Mouse (Mus musculus) hindbrain, embryonic 10.5 days (tissue): ENCODE data around the gene Clps. TPM values are rescaled to one million over a fixed set of nuclear protein-coding genes. Genes with fewer than 3 reads are reported as not detected.

Experiments used
- DNase-seq: peaks from one replicate; pipeline ENCODE4 v3.0.0-alpha.2; 2017; ENCODE audit warnings: low spot score
- H3K27ac ChIP-seq: fragments of 300-500 bp; sonication (generic); 2 replicates; pipeline ENCODE4 v1.5.1; 2016; ENCODE audit warnings: mild to moderate bottlenecking, moderate library complexity
- H3K27me3 ChIP-seq: fragments of 300-500 bp; sonication (generic); 2 replicates; pipeline ENCODE4 v1.6.1; 2016; ENCODE audit warnings: mild to moderate bottlenecking; ENCODE audit not compliant: poor library complexity, insufficient read depth, severe bottlenecking
- H3K36me3 ChIP-seq: fragments of 300-500 bp; sonication (generic); 2 replicates; pipeline ENCODE4 v1.6.1; 2016; ENCODE audit warnings: mild to moderate bottlenecking, moderate library complexity
- H3K4me1 ChIP-seq: fragments of 300-500 bp; sonication (generic); replicated peaks from 2 replicates; pipeline ENCODE4 v1.6.1; 2016; ENCODE audit warnings: mild to moderate bottlenecking
- H3K4me3 ChIP-seq: fragments of 300-500 bp; sonication (generic); 2 replicates; pipeline ENCODE4 v1.5.1; 2016; ENCODE audit warnings: mild to moderate bottlenecking, moderate library complexity
- H3K9me3 ChIP-seq: fragments of 300-500 bp; sonication (generic); 2 replicates; pipeline ENCODE4 v1.6.1; 2016; ENCODE audit warnings: mild to moderate bottlenecking, moderate library complexity
- WGBS: fragments of 180-500 bp; shearing (Covaris S2); methylation state at CpG from one replicate; pipeline ENCODE4 v1.1.7; 2016; 5-methylcytosine and 5-hydroxymethylcytosine counted together
- polyA plus RNA-seq: library from polyadenylated mRNA; unstranded; fragments of >200 nt; fragmentation: Nextera tagmentation; extraction: Ambion mirVana; gene quantifications from 2 replicates; pipeline ENCODE4 v1.2.1, GENCODE M21; 2016

The Clps gene
- polyA plus RNA-seq, 1 experiment from 2014 or later = not detected

DNA sequence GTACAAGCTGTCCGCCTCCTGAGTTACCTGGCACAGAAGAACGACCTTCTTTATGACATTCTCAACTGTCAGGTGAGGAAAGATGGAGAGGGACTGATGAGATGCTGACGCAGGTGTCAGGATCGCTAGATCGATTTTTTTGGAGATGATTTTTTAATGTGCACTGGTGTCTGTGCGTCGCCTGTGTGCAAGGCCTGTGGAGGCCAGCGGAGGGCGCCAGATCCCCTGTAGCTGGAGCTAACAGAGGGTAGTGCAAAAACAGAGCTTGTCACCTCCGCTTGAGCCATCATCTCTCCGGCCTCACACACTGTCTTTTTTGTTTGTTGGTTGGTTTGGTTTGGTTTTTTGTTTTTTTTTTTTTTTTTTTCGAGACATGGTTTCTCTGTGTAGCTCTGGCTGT lies 22.7 kb downstream of the Clps start:
- Histone ChIP-seq H3K27ac (no peak overlapping the region), H3K36me3 (no peaks in the 10 kb centered on the region), H3K27me3 (peaks cover 5% of the 10 kb centered on the region), H3K9me3 (peaks cover 35% of the 10 kb centered on the region), H3K4me1 (no peaks in the 10 kb centered on the region), H3K4me3 (no peak overlapping the region)
- no peak for DNase-seq
- WGBS = 45% methylated on average over 12 of the region's 12 CpGs

DNA sequence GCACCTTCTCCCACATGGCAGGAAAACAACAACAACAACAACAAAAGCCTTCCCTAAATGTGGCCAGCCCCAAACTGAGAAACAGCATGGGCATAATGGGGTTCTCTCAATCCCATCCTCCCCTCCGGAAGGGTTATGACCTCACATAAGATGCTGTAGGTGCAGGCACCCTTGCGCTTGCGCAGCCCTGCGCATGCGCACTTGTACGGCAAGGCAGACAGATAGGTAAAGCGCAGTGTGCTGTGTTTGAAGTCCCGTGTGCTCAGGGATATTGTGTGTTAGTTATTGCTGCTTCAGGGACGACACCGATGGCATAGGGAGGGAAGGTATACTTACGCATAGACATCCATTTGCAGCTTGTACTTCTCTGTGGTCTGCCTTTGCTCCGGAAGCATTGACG lies 27.2 kb downstream of the Clps start:
- Histone ChIP-seq H3K4me3 (no peak overlapping the region), H3K27me3 (peaks cover 23% of the 10 kb centered on the region), H3K9me3 (peaks cover 5% of the 10 kb centered on the region; the same call in 1 of the 2 replicates), H3K27ac (no peak overlapping the region), H3K4me1 (peaks cover 12% of the 10 kb centered on the region), H3K36me3 (no peaks in the 10 kb centered on the region)
- 89% methylated on average over 13 of the region's 13 CpGs for WGBS
- no peak for DNase-seq

DNA sequence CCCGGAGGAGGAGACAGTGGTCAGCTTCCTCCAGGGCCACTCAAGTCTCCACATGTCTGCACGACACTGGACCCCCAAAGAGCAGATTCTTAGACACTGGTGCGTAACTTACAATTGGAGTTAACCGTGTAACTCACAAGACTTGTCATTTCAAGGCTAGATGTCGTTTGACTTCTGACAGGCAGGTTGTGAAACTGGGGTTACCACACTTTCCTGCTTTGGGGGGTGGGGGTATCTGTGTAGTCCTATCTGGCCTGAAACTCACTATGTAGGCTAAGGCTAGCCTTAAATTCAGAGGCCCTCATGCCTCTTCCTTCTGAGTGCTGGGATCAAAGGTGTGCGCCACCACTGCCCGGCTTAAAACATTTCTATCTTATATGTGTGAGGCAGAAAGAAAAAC lies 28.0 kb downstream of the Clps start:
- Histone ChIP-seq H3K9me3 (peaks cover 2% of the 10 kb centered on the region; the same call in 1 of the 2 replicates), H3K27me3 (peaks cover 22% of the 10 kb centered on the region), H3K4me3 (no peak overlapping the region), H3K4me1 (peaks cover 15% of the 10 kb centered on the region), H3K36me3 (no peaks in the 10 kb centered on the region), H3K27ac (no peak overlapping the region)
- 88% methylated on average over 7 of the region's 7 CpGs for WGBS
- no peak for DNase-seq

DNA sequence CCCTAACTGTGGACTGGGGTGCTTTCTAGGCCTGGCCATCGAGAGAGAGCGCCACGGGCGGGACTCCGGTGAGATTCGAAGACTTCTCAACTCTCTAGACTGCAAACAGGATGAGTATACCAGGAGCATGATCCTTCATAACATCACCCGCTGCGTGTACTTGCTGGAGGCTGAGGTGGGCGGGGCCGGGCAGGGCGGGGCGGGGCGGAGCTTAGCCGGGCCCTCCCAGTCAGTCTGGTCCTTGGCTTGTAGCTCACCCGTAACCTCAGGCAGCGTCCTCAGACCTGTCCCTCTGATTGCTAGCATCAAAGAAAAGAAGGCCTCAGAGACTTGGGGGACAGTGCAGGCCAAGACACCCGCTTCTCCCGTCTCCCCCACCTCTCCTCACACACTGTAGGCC lies 28.6 kb downstream of the Clps start:
- Histone ChIP-seq H3K27me3 (peaks cover 18% of the 10 kb centered on the region), H3K9me3 (no peaks in the 10 kb centered on the region), H3K36me3 (no peaks in the 10 kb centered on the region), H3K4me1 (peaks cover 18% of the 10 kb centered on the region), H3K4me3 (peak overlapping the region; percentile 29), H3K27ac (no peak overlapping the region)
- WGBS = 13% methylated on average over 18 of the region's 18 CpGs
- DNase-seq = peak; percentile 62

DNA sequence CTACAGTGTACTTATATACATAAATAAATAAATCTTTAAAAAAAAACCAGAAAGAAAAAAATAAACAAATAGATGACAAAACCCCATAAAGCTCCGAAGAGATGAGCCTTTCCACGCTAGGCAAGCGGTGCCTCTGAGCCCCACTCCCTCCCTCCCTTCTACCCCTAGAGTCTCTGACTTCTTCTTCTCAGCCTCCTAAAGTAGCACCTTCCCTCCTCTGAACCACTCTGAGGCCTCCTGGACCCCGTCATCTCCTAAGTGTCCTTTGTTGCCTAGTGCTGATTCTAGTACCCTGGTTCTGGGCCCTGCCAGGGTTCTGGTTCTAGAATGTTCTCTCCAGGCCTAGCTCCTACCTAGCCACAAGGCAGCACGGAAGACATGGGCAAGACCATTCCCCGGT lies 30.1 kb downstream of the Clps start, which contains the start of gene Armc12:
Gene Armc12 (plus strand): TSS at position 301 of the 400 bp plus-strand sequence.
- WGBS = 88% methylated on average over 6 of the region's 6 CpGs
- no peak for DNase-seq

DNA sequence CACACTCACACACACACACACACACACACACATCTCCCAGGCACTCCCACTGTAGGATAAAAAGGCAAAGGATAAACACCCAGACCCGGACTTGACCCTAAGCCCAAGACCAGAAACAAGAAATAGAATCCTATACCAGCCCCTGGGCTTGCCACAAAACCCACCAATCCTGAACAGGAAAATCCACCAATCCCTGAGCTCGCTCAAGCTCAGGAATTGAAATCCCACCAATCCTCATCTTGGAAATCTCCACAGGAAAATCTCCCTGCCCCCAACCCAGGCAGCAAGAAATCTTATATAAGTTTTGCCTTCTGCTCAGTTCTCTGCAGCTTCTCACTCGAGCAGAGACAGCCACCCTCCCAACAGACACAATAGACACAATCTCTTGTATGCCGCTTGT lies 31.4 kb downstream of the Clps start:
- no peaks in the 10 kb centered on the region for H3K9me3 ChIP-seq
- WGBS = 71% methylated on average over 4 of the region's 4 CpGs
- H3K27me3 ChIP-seq = peaks cover 28% of the 10 kb centered on the region
- no peak overlapping the region for H3K4me3 ChIP-seq
- peaks cover 20% of the 10 kb centered on the region for H3K4me1 ChIP-seq
- no peaks in the 10 kb centered on the region for H3K36me3 ChIP-seq
- DNase-seq = no peak
- no peak overlapping the region for H3K27ac ChIP-seq

More for the DNA sequence above, 30.1 kb downstream of the Clps start, which contains the start of gene Armc12:
- Histone ChIP-seq H3K27me3 (peaks cover 18% of the 10 kb centered on the region), H3K9me3 (no peaks in the 10 kb centered on the region), H3K4me1 (peaks cover 18% of the 10 kb centered on the region), H3K27ac (no peak within 1 kb of the TSS), H3K4me3 (0 out of 2 replicates have a peak within 1 kb of the TSS, but pooled peaks have one; percentile 29), H3K36me3 (no peaks in the 10 kb centered on the region)

DNA sequence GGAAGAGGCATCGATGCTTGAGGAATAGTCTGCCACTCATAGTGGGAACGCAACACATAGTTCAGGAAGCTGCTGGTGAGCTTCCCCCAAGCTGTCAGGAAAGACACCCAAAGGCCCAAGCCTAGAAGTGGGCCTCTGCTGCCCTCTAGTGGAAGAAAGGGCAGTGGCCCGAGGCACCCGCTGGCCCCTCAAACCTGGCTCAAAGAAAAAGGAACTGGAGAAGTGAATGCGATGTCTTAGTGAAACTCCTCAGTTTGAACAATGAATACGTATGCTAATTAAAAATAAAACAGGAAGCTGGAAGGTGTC lies 32.6 kb downstream of the Clps start:
- no peaks in the 10 kb centered on the region for H3K36me3 ChIP-seq
- H3K4me3 ChIP-seq = no peak overlapping the region
- H3K4me1 ChIP-seq = peaks cover 31% of the 10 kb centered on the region
- peaks cover 39% of the 10 kb centered on the region for H3K27me3 ChIP-seq
- peak; percentile 84 for DNase-seq
- no peaks in the 10 kb centered on the region for H3K9me3 ChIP-seq
- 6% methylated on average over 6 of the region's 6 CpGs for WGBS
- no peak overlapping the region for H3K27ac ChIP-seq

DNA sequence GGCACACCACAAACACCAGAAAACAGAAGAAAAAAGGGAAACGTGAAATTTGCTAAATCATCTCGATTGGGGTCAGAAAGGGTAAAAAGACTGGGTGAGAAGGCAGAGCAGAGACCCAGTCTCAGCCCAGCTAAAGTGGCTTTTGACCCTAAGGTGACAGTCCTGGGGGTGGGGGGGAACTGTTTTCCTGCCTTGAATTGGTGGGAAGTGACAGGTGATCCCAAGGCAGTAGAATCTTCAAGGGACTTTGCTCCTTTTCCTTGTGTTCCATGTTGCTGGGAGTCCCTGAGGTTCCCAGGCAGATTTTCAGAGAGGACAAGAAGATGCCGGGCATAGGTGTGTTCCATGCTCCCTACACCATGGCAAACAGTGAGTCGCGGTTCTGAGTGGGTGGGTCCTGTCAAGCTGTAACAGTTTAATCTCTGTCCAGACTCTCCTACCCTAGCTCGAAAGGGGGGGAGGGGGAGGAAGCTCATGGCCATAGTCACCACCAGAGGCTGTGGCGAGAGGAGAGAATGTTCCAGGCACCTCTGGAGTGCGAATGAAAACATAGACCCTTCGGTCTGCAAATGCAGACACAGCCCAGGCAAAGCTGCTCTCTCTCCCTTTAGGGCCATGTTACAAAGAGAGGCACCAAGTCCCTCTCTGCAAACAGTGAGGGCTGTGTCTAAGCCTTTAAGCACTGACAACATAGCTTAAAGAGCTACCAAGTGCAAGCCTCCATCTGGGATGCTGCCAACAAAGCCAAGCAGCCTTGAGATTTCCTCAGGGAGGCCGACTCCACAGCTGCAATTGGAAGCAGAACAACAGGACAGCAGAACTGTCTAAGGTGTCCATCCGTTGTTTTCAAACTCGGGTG lies 33.2 kb downstream of the Clps start:
- H3K36me3 ChIP-seq = no peaks in the 10 kb centered on the region
- WGBS = 56% methylated on average over 12 of the region's 12 CpGs
- H3K27me3 ChIP-seq = peaks cover 39% of the 10 kb centered on the region
- no peaks in the 10 kb centered on the region for H3K9me3 ChIP-seq
- H3K4me1 ChIP-seq = peaks cover 37% of the 10 kb centered on the region
- no peak for DNase-seq
- H3K27ac ChIP-seq = no peak overlapping the region
- no peak overlapping the region for H3K4me3 ChIP-seq

DNA sequence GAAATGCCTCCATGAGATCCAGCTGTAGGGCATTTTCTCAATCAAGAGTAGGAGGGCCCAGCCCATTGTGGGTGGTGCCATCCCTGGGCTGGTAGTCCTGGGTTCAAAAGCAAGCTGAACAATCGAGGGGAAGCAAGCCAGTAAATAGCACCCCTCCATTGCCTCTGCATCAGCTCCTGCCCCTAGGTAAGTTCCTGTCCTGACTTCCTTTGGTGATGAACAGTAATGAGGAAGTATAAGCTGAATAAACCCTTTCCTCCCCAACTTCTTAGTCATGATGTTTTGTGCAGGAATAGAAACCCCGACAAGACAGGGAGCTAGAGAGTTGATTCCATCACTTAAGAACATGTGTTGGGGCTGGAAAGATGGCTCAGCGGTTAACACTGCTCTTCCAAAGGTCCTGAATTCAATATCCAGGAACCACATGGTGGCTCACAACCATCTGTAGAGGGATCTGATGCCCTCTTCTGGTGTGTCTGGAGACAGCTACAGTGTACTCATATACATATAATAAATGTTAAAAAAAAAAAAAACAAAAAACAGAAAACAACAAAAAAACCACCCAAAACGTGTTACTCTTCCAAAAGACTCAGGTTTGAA lies 35.6 kb downstream of the Clps start:
- 76% methylated on average over 4 of the region's 4 CpGs for WGBS
- Histone ChIP-seq H3K27ac (no peak overlapping the region), H3K27me3 (peaks cover 45% of the 10 kb centered on the region), H3K4me3 (no peak overlapping the region), H3K36me3 (no peaks in the 10 kb centered on the region), H3K4me1 (peaks cover 31% of the 10 kb centered on the region), H3K9me3 (no peaks in the 10 kb centered on the region)
- DNase-seq = no peak

DNA sequence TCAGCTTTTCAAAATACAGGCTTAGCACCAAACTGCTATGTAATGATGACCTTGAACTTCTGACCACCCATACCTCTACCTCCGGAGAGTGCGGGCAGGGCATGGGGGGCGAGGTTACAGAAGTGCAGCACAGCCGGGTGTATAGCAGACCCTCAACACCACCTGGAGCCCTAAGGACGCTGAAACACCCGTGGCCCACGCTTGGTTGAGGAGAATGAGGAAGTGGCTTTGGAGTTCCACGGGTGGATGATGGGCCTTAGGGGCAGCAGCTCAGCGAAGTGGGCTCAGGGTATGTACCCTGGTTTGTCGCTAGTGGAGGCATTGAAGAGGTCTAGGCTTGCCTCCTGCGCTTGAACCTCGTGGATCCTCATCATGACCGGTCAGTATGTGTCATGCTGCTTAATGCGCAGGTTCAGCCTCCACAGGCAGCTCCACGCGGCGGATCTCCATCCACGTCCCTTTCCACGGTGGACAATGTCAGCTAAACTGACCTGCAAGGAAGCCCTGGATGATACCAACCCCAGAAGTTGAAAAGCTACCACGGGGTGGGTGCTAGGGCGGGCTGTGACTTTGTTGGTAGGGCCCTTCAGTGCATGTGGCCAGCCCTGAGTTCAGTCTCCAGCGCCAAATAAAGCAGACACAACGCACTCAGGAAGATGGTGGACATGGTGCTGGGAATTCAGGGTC lies 36.4 kb downstream of the Clps start:
- H3K36me3 ChIP-seq = no peaks in the 10 kb centered on the region
- H3K4me1 ChIP-seq = peaks cover 31% of the 10 kb centered on the region
- H3K27ac ChIP-seq = no peak overlapping the region
- no peaks in the 10 kb centered on the region for H3K9me3 ChIP-seq
- DNase-seq = no peak
- peak overlapping the region; percentile 79; the same call in 1 of the 2 replicates for H3K4me3 ChIP-seq
- 83% methylated on average over 23 of the region's 23 CpGs for WGBS
- H3K27me3 ChIP-seq = peaks cover 51% of the 10 kb centered on the region

DNA sequence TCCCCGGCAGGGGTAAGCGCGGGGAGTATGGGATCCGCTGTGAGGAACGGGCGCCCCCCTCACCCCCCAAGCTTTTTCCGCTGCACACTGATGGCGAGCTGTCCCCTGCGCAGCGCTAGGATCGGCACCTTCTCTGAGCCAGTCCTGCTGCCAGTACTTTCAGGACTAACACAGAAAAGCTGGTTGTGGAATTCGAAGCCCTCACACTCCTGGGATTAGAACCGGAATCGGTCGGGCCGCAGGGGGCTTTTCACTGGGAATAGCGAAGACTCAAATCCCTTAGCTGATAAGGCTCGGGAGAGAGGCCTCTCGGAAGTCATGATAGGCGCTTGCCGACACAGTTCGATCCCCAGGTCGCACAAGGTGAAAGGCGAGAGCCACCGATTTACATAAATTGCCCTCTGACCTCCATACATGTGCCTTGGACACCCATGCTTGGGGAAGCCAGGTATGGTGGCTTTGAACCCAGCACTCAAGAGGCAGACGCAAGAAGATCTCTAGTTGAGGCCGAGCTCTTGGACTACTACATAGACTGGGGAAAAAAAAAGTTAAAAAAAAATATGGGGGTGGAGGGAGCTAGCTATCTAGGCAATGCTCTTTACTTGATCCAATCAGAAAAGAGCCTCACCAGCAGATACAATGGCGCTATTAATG lies 37.1 kb downstream of the Clps start:
- WGBS = 6% methylated on average over 28 of the region's 28 CpGs
- H3K27me3 ChIP-seq = peaks cover 57% of the 10 kb centered on the region
- DNase-seq = no peak
- peak overlapping the region; percentile 91 for H3K27ac ChIP-seq
- H3K9me3 ChIP-seq = no peaks in the 10 kb centered on the region
- peak overlapping the region; percentile 79 for H3K4me3 ChIP-seq
- peaks cover 35% of the 10 kb centered on the region for H3K4me1 ChIP-seq
- H3K36me3 ChIP-seq = no peaks in the 10 kb centered on the region

DNA sequence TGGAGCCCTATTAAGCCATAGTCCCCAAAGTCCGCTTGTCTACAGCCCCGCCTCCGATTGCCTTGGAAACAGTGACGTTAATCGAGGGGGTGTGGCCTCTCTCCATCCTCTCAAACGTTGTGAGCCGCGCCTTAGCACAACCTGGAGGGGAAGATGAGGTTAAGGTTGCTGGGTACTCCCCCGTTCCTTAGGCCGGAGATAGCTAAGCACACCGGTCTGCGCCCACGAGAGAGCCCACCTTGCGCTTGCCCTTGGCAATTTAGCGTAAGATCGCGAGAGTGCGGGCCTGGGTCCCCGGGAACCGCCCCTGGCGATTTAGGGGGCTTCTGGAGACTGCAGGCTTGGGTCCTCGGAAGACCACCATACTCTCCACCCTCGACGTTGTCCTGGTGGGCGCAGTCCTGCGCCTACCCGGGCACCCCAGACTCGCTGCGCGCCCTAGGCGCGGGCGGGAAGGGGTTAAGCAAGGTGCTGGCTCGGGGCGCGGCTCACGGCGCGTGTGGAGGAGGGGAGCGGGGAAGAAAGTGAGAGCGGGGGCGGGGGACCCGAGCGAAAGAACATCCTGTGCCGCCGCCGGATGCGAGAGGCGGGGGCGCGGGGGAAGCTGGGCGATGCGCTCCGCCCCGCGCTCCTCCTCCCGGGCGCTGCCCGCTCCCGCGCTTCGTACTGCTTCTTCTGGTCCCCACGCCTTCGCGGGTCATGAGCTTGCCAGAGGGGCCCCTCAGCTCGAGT lies 37.8 kb downstream of the Clps start:
- peaks cover 64% of the 10 kb centered on the region for H3K27me3 ChIP-seq
- H3K36me3 ChIP-seq = no peaks in the 10 kb centered on the region
- H3K9me3 ChIP-seq = no peaks in the 10 kb centered on the region
- peak; percentile 87 for DNase-seq
- H3K4me1 ChIP-seq = peaks cover 41% of the 10 kb centered on the region
- peak overlapping the region; percentile 91 for H3K27ac ChIP-seq
- WGBS = under 1% methylated on average over 62 of the region's 66 CpGs
- H3K4me3 ChIP-seq = peak overlapping the region; percentile 79
